Mouse (Mus musculus) limb, embryonic 13.5 days (tissue): ENCODE measurements around the gene Lbh. TPM values are rescaled to one million over a fixed set of nuclear protein-coding genes. Genes with fewer than 3 reads are reported as not detected.
A peak's percentile ranks its signal among the peaks of the same experiment; 100 is the strongest.

ENCODE experiments used
- ATAC-seq: fragments of 200-750 bp; cut with Nextera tagmentation; 2 replicates; pipeline ENCODE4 v1.8.0; 2017; ENCODE audit warnings: low read depth, moderate number of reproducible peaks, moderate TSS enrichment; ENCODE audit not compliant: low FRiP score
- H3K27ac ChIP-seq: fragments of 300-500 bp; sonication (generic); 2 replicates; pipeline ENCODE4 v1.5.1; 2015; ENCODE audit warnings: inconsistent platforms, mild to moderate bottlenecking, moderate library complexity
- H3K27me3 ChIP-seq: fragments of 300-500 bp; sonication (generic); 2 replicates; pipeline ENCODE4 v1.6.1; 2015; ENCODE audit warnings: mild to moderate bottlenecking, inconsistent platforms
- H3K36me3 ChIP-seq: fragments of 300-500 bp; sonication (generic); 2 replicates; pipeline ENCODE4 v1.6.1; 2015; ENCODE audit warnings: inconsistent platforms, mild to moderate bottlenecking, moderate library complexity
- H3K4me1 ChIP-seq: fragments of 300-500 bp; sonication (generic); 2 replicates; pipeline ENCODE4 v1.6.1; 2015; ENCODE audit warnings: inconsistent platforms
- H3K4me2 ChIP-seq: fragments of 300-500 bp; sonication (generic); replicated peaks from 2 replicates; pipeline ENCODE4 v1.6.1; 2015; ENCODE audit warnings: inconsistent platforms, mild to moderate bottlenecking, moderate library complexity
- H3K4me3 ChIP-seq: fragments of 300-500 bp; sonication (generic); 2 replicates; pipeline ENCODE4 v1.5.1; 2015; ENCODE audit warnings: moderate library complexity, mild to moderate bottlenecking, inconsistent platforms
- H3K9ac ChIP-seq: fragments of 300-500 bp; sonication (generic); 2 replicates; pipeline ENCODE4 v1.6.1; 2015; ENCODE audit warnings: mild to moderate bottlenecking, inconsistent platforms
- H3K9me3 ChIP-seq: fragments of 300-500 bp; sonication (generic); 2 replicates; pipeline ENCODE4 v1.6.1; 2016; ENCODE audit warnings: inconsistent platforms
- WGBS: fragments of 180-500 bp; shearing (Covaris S2); methylation state at CpG from one replicate; pipeline ENCODE4 v1.1.7; 2015; 5-methylcytosine and 5-hydroxymethylcytosine counted together
- polyA plus RNA-seq: library from polyadenylated mRNA; unstranded; fragments of >200 nt; fragmentation: Nextera tagmentation; extraction: Ambion mirVana; gene quantifications from 2 replicates; pipeline ENCODE4 v1.2.1, GENCODE M21; 2015

The Lbh gene
- polyA plus RNA-seq, 1 experiment from 2014 or later = 3.5 TPM

GRCm38 (mm10) chr17:72983471-72983870 is 65.4 kb downstream of the Lbh start:
- Histone ChIP-seq H3K36me3 (no peaks in the 10 kb centered on the region), H3K27me3 (no peaks in the 10 kb centered on the region), H3K4me3 (no peak overlapping the region), H3K4me2 (no peak overlapping the region), H3K9me3 (no peaks in the 10 kb centered on the region), H3K9ac (no peak overlapping the region), H3K27ac (no peak overlapping the region), H3K4me1 (no peaks in the 10 kb centered on the region)
- no peak for ATAC-seq
- WGBS = 89% methylated on average over 7 of the region's 7 CpGs

GRCm38 (mm10) chr17:72989025-72989424 is 70.9 kb downstream of the Lbh start:
- H3K9ac ChIP-seq = no peak overlapping the region
- 0 out of 2 replicates have a peak overlapping the region, but pooled peaks have one; percentile 33 for H3K27ac ChIP-seq
- ATAC-seq = no peak
- 72% methylated on average over 6 of the region's 6 CpGs for WGBS
- no peak overlapping the region for H3K4me3 ChIP-seq
- H3K9me3 ChIP-seq = no peaks in the 10 kb centered on the region
- no peaks in the 10 kb centered on the region for H3K4me1 ChIP-seq
- no peaks in the 10 kb centered on the region for H3K36me3 ChIP-seq
- H3K27me3 ChIP-seq = no peaks in the 10 kb centered on the region
- no peak overlapping the region for H3K4me2 ChIP-seq

Other genes starting within 250 kb of the Lbh start
- 49.6 and 51.6 TPM in 2 replicates for gene Ypel5, start 81.9 kb upstream of the Lbh start, polyA plus RNA-seq
- gene Lclat1, start 189.7 kb downstream of the Lbh start, polyA plus RNA-seq = 7.4 and 9.9 TPM in 2 replicates